Mouse (Mus musculus) forebrain, embryonic 15.5 days (tissue): ENCODE measurements at regions not wholly inside any gene's neighbourhood (a gene's known extent, or its start where the extent isn't known, plus 50 kb on each side); places are given as distances from the start of the nearest gene placed in this dataset.

Experiments
- ATAC-seq: fragments of 200-750 bp; cut with Nextera tagmentation; replicated peaks from 2 replicates; pipeline ENCODE4 v1.8.0; 2017; ENCODE audit warnings: mild to moderate bottlenecking, moderate TSS enrichment, moderate library complexity
- H3K27ac ChIP-seq: fragments of 300-500 bp; sonication (generic); replicated peaks from 2 replicates; pipeline ENCODE4 v1.5.1; 2015; ENCODE audit warnings: mild to moderate bottlenecking, inconsistent platforms
- H3K27me3 ChIP-seq: fragments of 300-500 bp; sonication (generic); 2 replicates; pipeline ENCODE4 v1.6.1; 2015; ENCODE audit warnings: inconsistent platforms
- H3K36me3 ChIP-seq: fragments of 300-500 bp; sonication (generic); 2 replicates; pipeline ENCODE4 v1.6.1; 2015; ENCODE audit warnings: mild to moderate bottlenecking, inconsistent platforms
- H3K4me1 ChIP-seq: fragments of 300-500 bp; sonication (generic); 2 replicates; pipeline ENCODE4 v1.6.1; 2015; ENCODE audit warnings: inconsistent platforms
- H3K4me2 ChIP-seq: fragments of 300-500 bp; sonication (generic); replicated peaks from 2 replicates; pipeline ENCODE4 v1.6.1; 2015; ENCODE audit warnings: mild to moderate bottlenecking, inconsistent platforms
- H3K4me3 ChIP-seq: fragments of 300-500 bp; sonication (generic); 2 replicates; pipeline ENCODE4 v1.5.1; 2015; ENCODE audit warnings: mild to moderate bottlenecking, inconsistent platforms
- H3K9ac ChIP-seq: fragments of 300-500 bp; sonication (generic); replicated peaks from 2 replicates; pipeline ENCODE4 v1.6.1; 2015; ENCODE audit warnings: mild to moderate bottlenecking, inconsistent platforms
- H3K9me3 ChIP-seq: fragments of 300-500 bp; sonication (generic); 2 replicates; pipeline ENCODE4 v1.6.1; 2016; ENCODE audit warnings: inconsistent platforms
- WGBS: fragments of 180-500 bp; shearing (Covaris S2); methylation state at CpG from one replicate; pipeline ENCODE4 v1.1.7; 2015; ENCODE audit warnings: mixed read lengths; 5-methylcytosine and 5-hydroxymethylcytosine counted together

- 85% methylated on average over 3 of the region's 3 CpGs for WGBS
- Histone ChIP-seq H3K9ac (no peak overlapping the region), H3K36me3 (no peaks in the 10 kb centered on the region), H3K27me3 (no peaks in the 10 kb centered on the region), H3K27ac (no peak overlapping the region), H3K4me2 (no peak overlapping the region), H3K4me3 (no peak overlapping the region), H3K9me3 (no peaks in the 10 kb centered on the region), H3K4me1 (no peaks in the 10 kb centered on the region)
- ATAC-seq = no peak
Observed at GRCm38 (mm10) chr10:44704143-44704542, 175.8 kb upstream of the Prdm1 start.

- Histone ChIP-seq H3K9ac (no peak overlapping the region), H3K4me2 (no peak overlapping the region), H3K4me1 (no peaks in the 10 kb centered on the region), H3K9me3 (no peaks in the 10 kb centered on the region), H3K36me3 (no peaks in the 10 kb centered on the region), H3K4me3 (no peak overlapping the region), H3K27ac (no peak overlapping the region), H3K27me3 (no peaks in the 10 kb centered on the region)
- WGBS = 81% methylated on average over 5 of the region's 5 CpGs
- ATAC-seq = no peak
Observed at GRCm38 (mm10) chr10:44702108-44702507, 173.8 kb upstream of the Prdm1 start.

GRCm38 (mm10) chr10:44699988-44700537 lies 171.8 kb upstream of the Prdm1 start:
- H3K27ac ChIP-seq = no peak overlapping the region
- no peaks in the 10 kb centered on the region for H3K36me3 ChIP-seq
- ATAC-seq = no peak
- H3K9ac ChIP-seq = no peak overlapping the region
- no peak overlapping the region for H3K4me3 ChIP-seq
- WGBS = 86% methylated on average over 11 of the region's 11 CpGs
- no peaks in the 10 kb centered on the region for H3K9me3 ChIP-seq
- no peaks in the 10 kb centered on the region for H3K27me3 ChIP-seq
- H3K4me1 ChIP-seq = no peaks in the 10 kb centered on the region
- no peak overlapping the region for H3K4me2 ChIP-seq

GRCm38 (mm10) chr10:44697966-44698365 lies 169.7 kb upstream of the Prdm1 start:
- ATAC-seq = no peak
- Histone ChIP-seq H3K9me3 (no peaks in the 10 kb centered on the region), H3K4me3 (no peak overlapping the region), H3K4me1 (no peaks in the 10 kb centered on the region), H3K27ac (no peak overlapping the region), H3K27me3 (no peaks in the 10 kb centered on the region), H3K36me3 (no peaks in the 10 kb centered on the region), H3K9ac (no peak overlapping the region), H3K4me2 (no peak overlapping the region)
- 83% methylated on average over 2 of the region's 2 CpGs for WGBS

GRCm38 (mm10) chr10:44696973-44697372 lies 168.7 kb upstream of the Prdm1 start:
- WGBS = 3% methylated on average over 2 of the region's 2 CpGs

GRCm38 (mm10) chr10:44691590-44692327 lies 163.5 kb upstream of the Prdm1 start:
- ATAC-seq = no peak
- no peak overlapping the region for H3K4me3 ChIP-seq
- H3K4me2 ChIP-seq = no peak overlapping the region
- WGBS = 88% methylated on average over 15 of the region's 15 CpGs
- no peaks in the 10 kb centered on the region for H3K4me1 ChIP-seq
- no peak overlapping the region for H3K27ac ChIP-seq
- H3K27me3 ChIP-seq = no peaks in the 10 kb centered on the region
- H3K9me3 ChIP-seq = no peaks in the 10 kb centered on the region
- H3K36me3 ChIP-seq = no peaks in the 10 kb centered on the region
- H3K9ac ChIP-seq = no peak overlapping the region

More at GRCm38 (mm10) chr10:44696973-44697372, 168.7 kb upstream of the Prdm1 start:
- no peak overlapping the region for H3K27ac ChIP-seq
- H3K36me3 ChIP-seq = no peaks in the 10 kb centered on the region
- no peak overlapping the region for H3K9ac ChIP-seq
- H3K4me3 ChIP-seq = no peak overlapping the region
- H3K4me1 ChIP-seq = no peaks in the 10 kb centered on the region
- H3K27me3 ChIP-seq = no peaks in the 10 kb centered on the region
- no peaks in the 10 kb centered on the region for H3K9me3 ChIP-seq
- no peak overlapping the region for H3K4me2 ChIP-seq
- ATAC-seq = no peak

GRCm38 (mm10) chr10:44688555-44688954 lies 160.3 kb upstream of the Prdm1 start:
- no peaks in the 10 kb centered on the region for H3K4me1 ChIP-seq
- ATAC-seq = no peak
- no peak overlapping the region for H3K9ac ChIP-seq
- no peak overlapping the region for H3K27ac ChIP-seq
- H3K4me3 ChIP-seq = no peak overlapping the region
- no peak overlapping the region for H3K4me2 ChIP-seq
- H3K27me3 ChIP-seq = no peaks in the 10 kb centered on the region
- 91% methylated on average over 3 of the region's 3 CpGs for WGBS
- H3K36me3 ChIP-seq = no peaks in the 10 kb centered on the region
- no peaks in the 10 kb centered on the region for H3K9me3 ChIP-seq

- no peaks in the 10 kb centered on the region for H3K36me3 ChIP-seq
- WGBS = 86% methylated on average over 4 of the region's 4 CpGs
- no peaks in the 10 kb centered on the region for H3K4me1 ChIP-seq
- no peak overlapping the region for H3K4me3 ChIP-seq
- H3K27ac ChIP-seq = no peak overlapping the region
- H3K4me2 ChIP-seq = no peak overlapping the region
- H3K9me3 ChIP-seq = no peaks in the 10 kb centered on the region
- no peak overlapping the region for H3K9ac ChIP-seq
- ATAC-seq = no peak
- no peaks in the 10 kb centered on the region for H3K27me3 ChIP-seq
Observed at GRCm38 (mm10) chr10:44686055-44686454, 157.8 kb upstream of the Prdm1 start.

- H3K9me3 ChIP-seq = no peaks in the 10 kb centered on the region
- no peaks in the 10 kb centered on the region for H3K27me3 ChIP-seq
- no peaks in the 10 kb centered on the region for H3K4me1 ChIP-seq
- no peak overlapping the region for H3K27ac ChIP-seq
- H3K36me3 ChIP-seq = no peaks in the 10 kb centered on the region
- H3K9ac ChIP-seq = no peak overlapping the region
- H3K4me2 ChIP-seq = no peak overlapping the region
- WGBS = 79% methylated on average over 3 of the region's 3 CpGs
- ATAC-seq = no peak
- H3K4me3 ChIP-seq = no peak overlapping the region
Observed at GRCm38 (mm10) chr10:44685215-44685614, 156.9 kb upstream of the Prdm1 start.

- no peaks in the 10 kb centered on the region for H3K9me3 ChIP-seq
- WGBS = 95% methylated on average over 3 of the region's 3 CpGs
- H3K9ac ChIP-seq = no peak overlapping the region
- H3K4me3 ChIP-seq = no peak overlapping the region
- H3K27ac ChIP-seq = no peak overlapping the region
- ATAC-seq = no peak
- no peak overlapping the region for H3K4me2 ChIP-seq
- no peaks in the 10 kb centered on the region for H3K4me1 ChIP-seq
- H3K27me3 ChIP-seq = no peaks in the 10 kb centered on the region
- H3K36me3 ChIP-seq = no peaks in the 10 kb centered on the region
Observed at GRCm38 (mm10) chr10:44676506-44676905, 148.2 kb upstream of the Prdm1 start.

GRCm38 (mm10) chr10:44665509-44666144 lies 137.3 kb upstream of the Prdm1 start:
- Histone ChIP-seq H3K4me1 (no peaks in the 10 kb centered on the region), H3K4me2 (no peak overlapping the region), H3K9ac (no peak overlapping the region), H3K4me3 (no peak overlapping the region), H3K36me3 (no peaks in the 10 kb centered on the region), H3K27me3 (no peaks in the 10 kb centered on the region), H3K27ac (no peak overlapping the region), H3K9me3 (no peaks in the 10 kb centered on the region)
- WGBS = 50% methylated on average over 4 of the region's 4 CpGs
- ATAC-seq = no peak

GRCm38 (mm10) chr10:44659499-44659898 lies 131.2 kb upstream of the Prdm1 start:
- Histone ChIP-seq H3K9me3 (no peaks in the 10 kb centered on the region), H3K27me3 (no peaks in the 10 kb centered on the region), H3K36me3 (no peaks in the 10 kb centered on the region), H3K4me1 (no peaks in the 10 kb centered on the region), H3K9ac (no peak overlapping the region), H3K27ac (no peak overlapping the region), H3K4me3 (no peak overlapping the region), H3K4me2 (no peak overlapping the region)
- no peak for ATAC-seq
- WGBS = 88% methylated on average over 3 of the region's 3 CpGs
